Mouse (Mus musculus) lung, postnatal 0 days (tissue): ENCODE results near the gene Slc15a5.

Experiments
- CTCF ChIP-seq: IDR thresholded peaks from 2 replicates; pipeline ENCODE4 v1.5.1; 2016; ENCODE audit warnings: antibody characterized with exemption, mild to moderate bottlenecking
- EP300 ChIP-seq: IDR thresholded peaks from 2 replicates; pipeline ENCODE4 v1.6.1; 2016; ENCODE audit warnings: antibody characterized with exemption, mild to moderate bottlenecking, control low read depth

- no peak for TF ChIP-seq CTCF
- no peak for TF ChIP-seq EP300
Measured at GRCm38 (mm10) chr6:138041865-138042264, 37.9 kb downstream of the Slc15a5 start.
